Comparison of ENCODE assay signal across 13 mouse cellular contexts in genomic region chr6:134500381-134501162, GRCm38 (mm10).
DNase-seq lines count a peak whose midpoint lies in the region; ATAC-seq and TF ChIP-seq lines count a peak whose summit lies in the region.
"Had no signal": no experiment of that assay in that cellular context is flagged by ENCODE, and none has a peak within 500 bp of the region (broad histone marks: within the 10 kb centered on the region; RNA-seq: fewer than 3 reads in every experiment).

No protein-coding gene starts in this region.

- H3K4me3 ChIP-seq in intestine, embryonic 15.5 days (replicated peaks): no peak overlapping the region
- no peak overlapping the region for H3K4me3 ChIP-seq in intestine, postnatal 0 days (ENCODE audit: low read depth, low read length)
- no peak overlapping the region for H3K4me3 ChIP-seq in forebrain, embryonic 13.5 days
- H3K4me3 ChIP-seq in intestine, embryonic 16.5 days (ENCODE audit: low read length): no peak overlapping the region
- H3K4me3 ChIP-seq: liver, embryonic 15.5 days had no signal

- H3K4me1 ChIP-seq in intestine, embryonic 15.5 days (replicated peaks): peaks cover 6% of the 10 kb centered on the region
- H3K4me1 ChIP-seq in intestine, postnatal 0 days (replicated peaks; ENCODE audit: control insufficient read depth, insufficient read depth, low read length): no peaks in the 10 kb centered on the region
- H3K4me1 ChIP-seq in forebrain, embryonic 13.5 days: peaks cover 30% of the 10 kb centered on the region
- peaks cover 12% of the 10 kb centered on the region for H3K4me1 ChIP-seq in intestine, embryonic 16.5 days (ENCODE audit: control insufficient read depth, insufficient read depth, low read length)

- ATAC-seq in intestine, embryonic 15.5 days: no peak
- no peak for ATAC-seq in intestine, postnatal 0 days
- peak; percentile 97 for ATAC-seq in forebrain, embryonic 13.5 days
- ATAC-seq in intestine, embryonic 16.5 days: peak; percentile 58

- DNase-seq in retina, embryonic 14.5 days (ENCODE audit: low spot score): peak; percentile 59
- DNase-seq in layer of hippocampus, postnatal 25 days (ENCODE audit: extremely low spot score in 1 of 2, low spot score in 1 of 2): no peak
- no peak for DNase-seq in c-Kit-positive CD71-positive TER-119-positive erythroid progenitor cells, embryonic 14.5 days (ENCODE audit: low spot score)
- DNase-seq: cerebellum, postnatal 25 days; layer of hippocampus, adult 9-11 months; left cerebral cortex, postnatal 4 days; lung, postnatal 36 days had no signal

- H3K9me3 ChIP-seq in intestine, embryonic 15.5 days: no peaks in the 10 kb centered on the region
- H3K9me3 ChIP-seq in intestine, postnatal 0 days (ENCODE audit: control insufficient read depth): no peaks in the 10 kb centered on the region
- H3K9me3 ChIP-seq in forebrain, embryonic 13.5 days (replicated peaks): no peaks in the 10 kb centered on the region
- no peaks in the 10 kb centered on the region for H3K9me3 ChIP-seq in intestine, embryonic 16.5 days (ENCODE audit: control insufficient read depth, low read length)
- H3K9me3 ChIP-seq: G1E; liver, embryonic 15.5 days had no signal

- H3K27ac ChIP-seq in intestine, embryonic 15.5 days: 0 out of 2 replicates have a peak overlapping the region, but pooled peaks have one; percentile 9
- no peak overlapping the region for H3K27ac ChIP-seq in intestine, postnatal 0 days (ENCODE audit: low read depth, low read length)
- peak overlapping the region; percentile 75 for H3K27ac ChIP-seq in forebrain, embryonic 13.5 days
- H3K27ac ChIP-seq in intestine, embryonic 16.5 days (ENCODE audit: low read length): no peak overlapping the region; the same call in 1 of the 2 replicates
- H3K27ac ChIP-seq: liver, embryonic 15.5 days had no signal

- no peak overlapping the region for H3K9ac ChIP-seq in intestine, embryonic 15.5 days
- H3K9ac ChIP-seq in intestine, postnatal 0 days (ENCODE audit: low read depth, low read length): no peak overlapping the region
- no peak overlapping the region for H3K9ac ChIP-seq in forebrain, embryonic 13.5 days
- no peak overlapping the region for H3K9ac ChIP-seq in intestine, embryonic 16.5 days (ENCODE audit: low read depth, low read length)
- H3K9ac ChIP-seq: liver, embryonic 15.5 days had no signal

- 43% methylated on average over 10 of the region's 10 CpGs for WGBS in intestine, embryonic 15.5 days
- WGBS in intestine, postnatal 0 days: 50% methylated on average over 10 of the region's 10 CpGs
- 49% methylated on average over 10 of the region's 10 CpGs for WGBS in forebrain, embryonic 13.5 days
- WGBS in intestine, embryonic 16.5 days: 50% methylated on average over 10 of the region's 10 CpGs

- TF ChIP-seq CTCF in intestine, postnatal 0 days (IDR thresholded peaks at IDR 0.05; ENCODE audit: low read depth): no peak

- no peaks in the 10 kb centered on the region; the same call in 1 of the 2 replicates for H3K36me3 ChIP-seq in intestine, embryonic 15.5 days
- peaks cover 10% of the 10 kb centered on the region; the same call in 1 of the 2 replicates for H3K36me3 ChIP-seq in intestine, postnatal 0 days (ENCODE audit: control insufficient read depth, insufficient read depth)
- peaks cover 29% of the 10 kb centered on the region for H3K36me3 ChIP-seq in forebrain, embryonic 13.5 days (ENCODE audit: poor library complexity, severe bottlenecking)
- H3K36me3 ChIP-seq in intestine, embryonic 16.5 days (ENCODE audit: control insufficient read depth, insufficient read depth, low read length): no peaks in the 10 kb centered on the region

- no peaks in the 10 kb centered on the region for H3K27me3 ChIP-seq in intestine, embryonic 15.5 days (replicated peaks)
- H3K27me3 ChIP-seq in intestine, postnatal 0 days (replicated peaks; ENCODE audit: control insufficient read depth, insufficient read depth, low read length): no peaks in the 10 kb centered on the region
- H3K27me3 ChIP-seq in forebrain, embryonic 13.5 days: no peaks in the 10 kb centered on the region
- H3K27me3 ChIP-seq in intestine, embryonic 16.5 days (replicated peaks; ENCODE audit: control insufficient read depth, insufficient read depth, low read length): no peaks in the 10 kb centered on the region
- H3K27me3 ChIP-seq: liver, embryonic 15.5 days had no signal

- H3K4me2 ChIP-seq in intestine, embryonic 15.5 days (replicated peaks): no peak overlapping the region
- H3K4me2 ChIP-seq in intestine, postnatal 0 days (replicated peaks; ENCODE audit: low read depth): no peak overlapping the region
- H3K4me2 ChIP-seq in forebrain, embryonic 13.5 days: no peak overlapping the region
- H3K4me2 ChIP-seq in intestine, embryonic 16.5 days (ENCODE audit: low read depth, low read length): no peak overlapping the region
- H3K4me2 ChIP-seq: liver, embryonic 15.5 days had no signal

Comparison
In these comparisons a context has a peak if more than half of its experiments do, and no peak if none do; other contexts are left out.
1. ATAC-seq: peak in forebrain, embryonic 13.5 days (single experiment) and intestine, embryonic 16.5 days (single experiment); none in intestine, embryonic 15.5 days (single experiment) and intestine, postnatal 0 days (single experiment).
2. H3K27ac ChIP-seq: peak in intestine, embryonic 15.5 days (single experiment) and forebrain, embryonic 13.5 days (single experiment); none in intestine, postnatal 0 days (single experiment) and intestine, embryonic 16.5 days (single experiment).